Mouse (Mus musculus) spleen, adult 12 weeks (tissue): ENCODE results near the gene Elane.

Source experiments
- DNase-seq: peaks from one replicate; pipeline ENCODE4 v3.0.0; 2022; ENCODE audit warnings: low spot score

The Elane gene

DNA sequence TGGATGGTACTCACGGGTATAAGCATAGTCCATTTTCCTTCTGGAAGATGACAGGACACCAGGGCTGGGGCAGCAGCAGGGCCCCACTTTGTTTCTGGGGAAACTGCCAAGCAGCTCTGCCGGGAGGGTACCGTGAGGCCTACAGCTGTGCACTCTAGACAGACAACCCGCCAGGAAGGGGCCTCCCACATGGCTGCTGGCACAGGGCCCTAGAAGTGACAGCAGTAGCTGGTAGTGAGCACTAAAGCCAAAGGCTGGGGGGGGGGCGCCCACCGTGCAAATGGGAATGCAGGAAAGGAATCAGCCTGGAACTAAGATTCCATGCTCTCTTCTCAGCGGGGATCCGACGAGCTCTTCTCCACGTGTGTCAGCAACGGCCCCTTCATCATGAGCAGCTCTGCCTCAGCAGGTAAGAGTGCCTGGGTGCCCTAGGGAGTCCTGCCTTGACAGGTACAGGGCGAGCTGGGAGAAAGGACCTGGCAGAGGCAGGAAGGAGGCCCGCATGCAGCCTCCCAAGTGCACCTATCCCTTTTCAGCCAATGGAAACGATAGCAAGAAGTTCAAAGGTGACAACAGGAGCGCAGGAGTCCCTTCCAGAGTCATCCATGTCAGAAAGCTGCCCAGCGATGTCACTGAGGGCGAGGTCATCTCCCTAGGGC, 27.5 kb upstream of the Elane start:
- DNase-seq: no peak

DNA sequence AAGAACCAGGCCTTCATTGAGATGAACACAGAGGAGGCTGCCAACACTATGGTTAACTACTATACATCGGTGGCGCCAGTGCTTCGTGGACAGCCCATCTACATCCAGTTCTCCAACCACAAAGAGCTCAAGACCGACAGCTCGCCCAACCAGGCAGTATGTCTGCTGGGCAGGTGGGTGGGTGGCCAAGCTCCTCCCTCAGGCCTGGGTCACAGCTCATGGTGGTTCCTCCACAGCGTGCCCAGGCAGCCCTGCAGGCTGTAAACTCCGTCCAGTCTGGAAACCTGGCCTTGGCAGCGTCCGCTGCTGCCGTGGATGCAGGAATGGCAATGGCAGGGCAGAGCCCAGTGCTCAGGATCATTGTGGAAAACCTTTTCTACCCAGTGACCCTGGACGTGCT, 26.9 kb upstream of the Elane start:
- no peak for DNase-seq

DNA sequence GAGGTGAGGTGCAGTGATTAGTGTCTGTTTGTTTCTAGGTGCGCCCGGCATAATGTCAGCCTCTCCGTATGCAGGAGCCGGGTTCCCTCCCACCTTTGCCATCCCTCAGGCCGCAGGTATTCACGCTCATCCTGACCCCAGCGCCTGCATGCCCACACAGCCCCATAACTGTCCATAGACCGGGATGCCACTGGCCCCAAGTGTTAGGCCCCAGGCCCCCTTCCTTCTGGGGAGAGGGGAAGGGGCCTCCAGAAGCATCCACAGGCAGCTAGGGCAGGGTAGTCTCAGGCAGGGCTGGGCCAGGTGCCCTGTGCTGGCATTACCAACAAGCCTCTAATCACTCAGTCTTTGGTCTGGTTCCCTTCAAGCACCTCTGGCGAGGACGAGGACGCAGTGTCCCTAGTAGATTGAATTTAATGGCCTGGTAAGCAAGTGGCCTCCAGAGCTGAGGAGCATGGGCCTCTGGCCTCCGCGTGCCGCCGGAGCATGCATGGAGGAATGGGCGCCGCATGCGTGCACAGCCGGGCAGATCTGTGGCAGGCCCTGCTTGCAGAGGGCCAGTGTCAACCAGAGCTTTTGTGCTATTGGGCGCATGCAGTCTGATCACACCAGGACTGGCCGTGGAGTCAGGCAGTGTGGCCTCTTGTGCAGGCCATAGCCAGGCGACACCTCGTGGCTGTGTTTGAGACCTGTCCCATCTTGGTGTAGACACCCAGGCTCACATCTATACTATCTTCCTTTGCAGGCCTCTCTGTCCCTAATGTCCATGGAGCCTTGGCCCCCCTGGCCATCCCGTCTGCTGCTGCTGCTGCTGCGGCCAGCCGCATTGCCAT, 25.8 kb upstream of the Elane start:
- no peak for DNase-seq

DNA sequence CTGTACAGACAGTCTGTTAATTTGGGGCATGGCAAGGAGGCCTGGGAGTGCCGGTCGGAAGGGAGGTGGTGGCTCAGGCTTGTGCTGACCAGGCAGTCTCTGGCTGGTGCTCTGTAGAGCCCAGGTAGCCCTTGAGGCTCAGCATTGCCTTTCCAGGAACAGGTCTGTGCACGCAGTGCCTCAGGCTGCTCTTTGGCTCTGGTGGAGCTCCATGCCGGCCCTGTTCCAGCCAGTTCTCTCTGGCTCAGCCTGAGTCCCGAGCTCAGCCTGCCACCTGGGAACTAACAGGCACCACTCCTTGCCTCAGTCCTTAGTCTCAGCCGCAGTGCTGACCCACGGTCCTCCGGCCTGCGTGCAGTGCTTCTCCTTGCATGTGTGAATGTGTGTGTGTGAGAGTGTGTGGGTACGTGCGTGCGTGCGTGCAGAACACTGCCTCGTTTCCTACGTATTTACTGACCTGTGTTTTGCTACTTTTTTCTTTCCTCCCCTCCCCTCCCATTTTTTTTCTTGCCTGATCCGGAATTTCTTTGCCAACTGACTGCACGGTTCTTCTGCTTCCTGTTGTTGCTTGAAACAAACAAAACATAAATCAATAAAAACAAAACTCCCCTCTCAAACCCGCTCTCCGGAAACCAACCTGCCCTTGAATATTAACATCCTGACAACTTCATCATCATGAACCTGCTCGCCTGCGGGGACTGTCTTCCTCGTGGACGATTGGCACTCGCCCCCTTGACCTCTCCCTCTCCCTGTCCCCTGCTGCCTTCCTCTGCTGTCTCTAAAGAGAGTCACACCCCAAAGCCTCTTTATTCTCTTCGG, 24.6 kb upstream of the Elane start:
- no peak for DNase-seq

DNA sequence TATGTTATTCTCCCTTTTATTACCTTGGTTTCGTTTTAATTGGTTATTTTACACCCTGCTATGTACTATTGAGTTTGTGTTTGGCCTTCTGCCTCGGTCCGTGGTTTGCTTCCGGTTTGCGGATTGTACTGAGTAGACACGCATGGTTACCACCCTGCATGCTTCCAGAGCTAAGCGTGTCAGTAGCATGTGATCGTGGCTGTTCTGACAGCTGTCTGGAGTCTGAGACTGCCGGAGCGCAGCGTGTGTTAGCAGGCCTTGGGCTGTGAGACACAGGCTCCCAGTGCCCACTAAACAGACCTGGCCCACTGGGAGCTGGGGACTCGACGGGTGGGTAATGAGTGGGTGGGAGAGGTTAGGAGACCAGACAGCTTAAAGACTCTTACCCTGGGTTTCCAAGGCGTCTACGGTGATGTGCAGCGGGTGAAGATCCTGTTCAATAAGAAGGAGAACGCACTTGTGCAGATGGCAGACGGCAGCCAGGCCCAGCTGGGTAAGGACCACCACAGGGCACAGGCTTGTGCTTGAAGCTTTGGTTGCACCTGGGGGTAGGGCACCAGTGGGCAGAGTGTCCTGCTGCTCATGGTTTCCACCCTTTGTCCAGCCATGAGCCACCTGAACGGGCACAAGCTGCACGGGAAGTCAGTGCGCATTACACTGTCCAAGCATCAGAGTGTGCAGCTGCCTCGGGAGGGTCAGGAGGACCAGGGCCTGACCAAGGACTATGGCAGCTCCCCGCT, 23.8 kb upstream of the Elane start:
- DNase-seq: no peak

DNA sequence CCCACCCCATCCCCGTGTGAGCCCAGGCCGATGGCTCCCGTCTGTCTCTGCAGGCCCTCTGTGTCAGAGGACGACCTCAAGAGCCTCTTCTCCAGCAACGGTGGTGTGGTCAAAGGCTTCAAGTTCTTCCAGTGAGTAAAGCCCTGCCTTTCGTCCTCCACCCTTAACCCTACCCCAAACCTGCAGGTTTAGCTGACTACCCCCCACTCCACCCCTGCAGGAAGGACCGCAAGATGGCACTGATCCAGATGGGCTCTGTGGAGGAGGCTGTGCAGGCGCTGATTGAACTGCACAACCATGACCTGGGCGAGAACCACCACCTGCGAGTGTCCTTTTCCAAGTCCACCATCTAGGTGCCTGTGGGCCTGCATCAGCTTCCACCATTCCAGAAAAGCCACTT, 23.1 kb upstream of the Elane start:
- DNase-seq: no peak

DNA sequence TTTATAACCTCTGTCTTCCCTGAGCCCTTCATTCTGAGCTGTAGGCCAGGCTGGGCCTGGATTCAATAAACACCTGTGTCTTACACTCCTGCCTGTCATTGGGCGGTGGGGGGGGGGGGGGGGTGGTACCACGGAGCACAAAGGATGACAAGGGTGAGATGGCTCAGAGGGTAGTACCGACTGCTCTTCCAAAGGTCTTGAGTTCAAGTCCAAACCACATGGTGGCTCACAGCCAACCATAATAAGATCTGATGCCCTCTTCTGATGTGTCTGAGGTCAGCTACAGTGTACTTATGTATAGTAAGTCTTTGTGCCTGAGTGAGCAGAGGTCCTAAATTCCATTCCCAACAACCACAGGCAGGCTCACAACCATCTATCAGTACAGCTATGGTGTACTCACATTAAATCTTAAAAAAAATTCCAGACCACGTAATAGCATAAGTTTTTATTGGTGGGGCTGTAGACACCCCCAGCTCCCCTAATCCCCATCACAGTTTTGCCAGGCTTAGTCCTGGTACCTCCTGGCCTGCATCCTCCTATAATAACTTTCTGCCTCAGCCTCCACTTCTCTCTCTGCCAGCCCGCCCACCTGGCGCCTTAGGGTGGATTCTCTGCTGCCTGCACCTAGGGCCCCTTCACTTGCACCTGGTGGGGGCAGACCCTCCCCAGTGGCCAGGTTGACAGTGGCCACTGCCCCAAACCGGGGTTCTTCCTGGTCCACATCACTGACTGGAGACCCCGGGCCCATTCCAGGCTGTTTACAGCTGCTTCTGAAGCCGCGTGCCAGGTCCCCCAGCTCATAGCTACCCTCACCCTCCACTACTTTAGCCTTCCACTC, 21.5 kb upstream of the Elane start:
- no peak for DNase-seq

DNA sequence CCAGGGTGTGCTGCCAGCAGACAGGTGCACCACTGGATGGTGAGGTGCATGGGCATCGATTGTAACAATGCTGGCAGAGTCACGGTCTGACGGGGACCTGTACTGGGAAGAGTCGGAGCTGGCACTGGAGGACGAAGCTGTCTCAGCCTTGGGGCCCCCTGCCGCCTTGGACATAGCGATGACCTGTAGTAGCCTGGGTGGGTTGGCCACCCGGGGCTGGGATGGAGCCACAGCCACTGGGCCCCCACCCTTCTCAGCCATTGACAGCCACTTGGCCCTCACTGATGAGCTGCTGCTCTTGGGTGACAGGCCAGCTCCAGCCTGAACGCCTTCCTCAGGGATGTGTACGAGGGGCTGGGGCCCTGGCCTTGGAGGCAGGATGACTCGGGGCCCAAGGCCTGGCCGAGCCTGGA, 20.9 kb upstream of the Elane start:
- DNase-seq: no peak

DNA sequence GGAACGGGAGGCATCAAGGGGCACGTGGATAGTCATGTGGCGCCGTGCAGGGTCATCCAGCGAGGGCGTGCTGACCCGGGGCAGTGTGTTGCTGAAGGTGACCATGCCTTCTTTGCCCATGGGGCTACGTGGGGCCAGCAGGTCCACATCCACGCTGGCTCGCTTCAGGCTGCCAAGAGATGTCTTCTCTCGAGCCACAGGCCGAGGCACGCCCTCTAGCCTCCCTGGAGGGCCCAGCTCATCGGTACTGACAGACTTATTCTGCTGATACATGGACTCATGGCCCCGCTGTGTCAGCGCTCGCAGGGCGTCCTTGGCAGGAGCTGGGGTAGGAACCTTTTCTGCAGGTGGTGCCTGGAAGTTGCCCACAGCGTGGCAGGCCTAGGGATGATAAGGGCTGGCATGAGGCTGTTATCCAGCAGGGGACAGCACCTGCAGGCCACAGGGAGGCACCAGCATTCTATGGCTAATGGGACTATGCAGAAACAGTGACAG, 20.2 kb upstream of the Elane start:
- no peak for DNase-seq

DNA sequence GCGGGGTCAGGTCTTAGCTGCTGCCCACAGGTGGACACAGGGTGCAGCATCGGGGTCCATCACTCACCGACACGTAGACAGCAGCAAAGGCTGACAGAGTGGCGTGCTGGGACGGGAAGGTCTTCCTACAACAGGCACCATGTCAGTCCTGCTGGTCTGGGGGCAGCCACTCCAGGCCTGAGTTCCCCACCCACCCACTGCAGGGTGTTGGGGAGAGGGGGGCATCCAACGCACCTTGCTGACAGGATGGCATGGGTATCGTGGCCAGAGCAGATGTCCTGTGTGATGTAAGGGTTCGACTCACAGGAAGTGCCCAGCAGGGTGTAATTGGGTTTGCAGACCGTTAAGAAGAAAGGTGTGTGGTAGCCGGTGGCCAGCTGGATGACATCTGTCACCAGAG, 19.4 kb upstream of the Elane start:
- DNase-seq: no peak

DNA sequence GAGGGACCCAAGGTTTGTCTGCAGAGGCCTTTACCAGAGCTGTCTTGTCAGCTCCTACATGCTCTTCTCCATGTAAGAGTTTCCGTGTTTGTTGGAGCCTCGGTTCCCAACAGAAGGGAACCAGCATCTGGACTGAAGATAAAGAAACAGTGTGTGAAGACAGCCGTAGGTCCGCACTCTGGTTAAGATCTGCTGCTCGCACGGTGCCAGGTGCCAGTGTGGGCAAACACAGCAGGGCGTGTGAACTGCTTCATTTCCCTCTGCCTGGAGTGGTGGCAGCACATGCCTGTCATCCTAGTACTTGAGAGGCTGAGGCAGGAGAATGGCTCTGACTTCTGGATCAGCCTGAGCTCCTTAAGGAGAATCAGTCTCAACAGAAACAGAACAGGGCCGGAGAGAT, 14.2 kb upstream of the Elane start:
- no peak for DNase-seq

DNA sequence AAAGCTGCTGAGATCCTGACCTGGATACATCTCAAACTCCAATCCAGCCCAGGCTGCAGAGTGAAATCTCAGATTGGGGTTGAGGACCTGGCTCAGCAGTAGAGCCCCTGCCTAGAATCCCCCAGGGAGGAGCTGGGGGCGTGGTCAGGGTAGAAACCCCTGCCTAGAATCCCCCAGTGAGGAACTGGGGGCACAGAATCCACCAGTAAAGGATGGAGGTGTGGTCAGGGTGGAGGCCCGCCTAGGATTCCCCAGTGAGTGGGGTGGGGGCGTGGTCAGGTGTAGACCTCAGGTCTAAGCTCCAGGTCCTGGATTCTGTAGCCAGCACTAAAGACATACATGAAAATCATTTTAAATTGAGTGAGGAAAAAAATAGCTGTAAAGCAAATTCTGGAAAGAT, 13.2 kb upstream of the Elane start:
- DNase-seq: no peak

DNA sequence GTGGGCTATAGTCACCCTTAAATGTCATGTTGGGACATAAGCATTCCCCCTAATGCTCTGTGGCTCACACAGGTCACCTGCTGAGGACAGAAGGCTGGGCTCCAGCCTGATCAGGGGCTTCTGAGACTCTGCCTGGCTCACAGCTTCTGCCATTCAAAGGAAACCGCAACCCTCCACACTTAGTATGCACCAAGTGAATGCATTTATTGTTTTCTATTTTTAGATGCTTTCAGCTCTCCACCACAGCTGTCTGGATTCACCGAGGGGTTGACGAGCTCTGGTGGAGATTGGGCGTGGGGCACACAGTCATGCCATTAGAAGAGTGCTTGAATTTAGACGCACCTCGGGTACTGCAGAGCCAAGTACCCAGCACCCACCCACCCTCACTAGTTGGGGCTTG, 12.7 kb upstream of the Elane start:
- DNase-seq: no peak

DNA sequence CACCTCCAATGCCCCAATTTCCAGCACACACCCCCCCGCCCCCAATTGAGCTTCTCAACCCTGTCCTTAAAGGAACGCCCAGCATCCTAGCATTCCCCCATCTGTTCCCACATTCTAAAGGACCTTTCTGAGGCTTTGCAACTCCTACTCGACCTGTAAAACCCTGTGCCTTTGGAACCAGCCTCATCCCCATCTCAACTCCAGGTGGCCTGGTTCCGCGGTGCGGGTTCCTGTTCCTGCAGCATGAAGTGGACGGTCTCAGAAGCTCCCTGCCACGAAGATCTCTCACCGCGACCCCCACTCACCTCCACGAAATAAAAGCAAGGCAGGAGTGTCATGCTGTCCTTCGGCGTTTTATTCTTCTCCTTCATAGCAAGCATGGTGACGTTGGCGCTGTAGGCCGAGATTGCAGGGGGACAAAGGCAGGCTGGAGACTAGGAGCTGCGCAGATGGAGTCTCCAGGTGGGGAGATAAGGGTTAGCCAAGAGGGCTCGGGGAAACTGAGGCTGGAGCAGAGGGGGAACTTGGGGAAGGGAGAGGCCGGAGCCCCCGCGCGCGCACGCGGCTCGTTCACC, 12.2 kb upstream of the Elane start:
- DNase-seq: no peak

DNA sequence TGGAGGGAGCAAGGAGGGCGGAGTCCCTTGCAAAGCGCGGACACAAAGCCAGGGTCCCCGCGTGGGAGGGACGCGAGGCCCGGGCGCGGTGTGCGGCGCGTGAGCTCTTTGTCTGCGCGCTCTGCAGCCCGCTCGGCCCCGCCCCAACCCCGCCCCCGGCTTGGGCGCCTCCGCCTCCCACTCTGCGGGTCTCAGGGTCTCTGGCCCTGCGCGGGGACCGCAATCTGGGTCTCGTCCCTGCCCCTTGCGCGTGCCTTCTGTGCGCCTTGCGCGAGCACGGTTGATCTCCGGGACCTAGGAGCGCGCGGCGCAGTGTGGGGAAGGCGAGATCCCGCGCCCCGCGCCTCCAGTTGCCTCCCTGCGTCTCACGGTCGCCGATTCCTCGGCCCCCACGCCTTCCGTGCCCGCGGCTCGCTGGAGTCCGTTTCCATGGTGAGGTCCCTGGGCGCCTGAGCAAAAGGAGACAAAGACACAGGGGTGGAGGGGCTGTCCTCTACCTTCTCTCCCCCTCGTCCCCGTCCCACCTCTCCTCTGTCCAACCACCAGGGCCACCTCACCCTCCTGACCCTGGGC, 11.7 kb upstream of the Elane start, which contains the start of the genes Prtn3 and Plppr3:
Gene Prtn3 (plus strand): TSS at position 187 of the 573 bp plus-strand sequence.
Gene Plppr3 (minus strand): TSS at position 345 of the 573 bp plus-strand sequence.
- no peak for DNase-seq

DNA sequence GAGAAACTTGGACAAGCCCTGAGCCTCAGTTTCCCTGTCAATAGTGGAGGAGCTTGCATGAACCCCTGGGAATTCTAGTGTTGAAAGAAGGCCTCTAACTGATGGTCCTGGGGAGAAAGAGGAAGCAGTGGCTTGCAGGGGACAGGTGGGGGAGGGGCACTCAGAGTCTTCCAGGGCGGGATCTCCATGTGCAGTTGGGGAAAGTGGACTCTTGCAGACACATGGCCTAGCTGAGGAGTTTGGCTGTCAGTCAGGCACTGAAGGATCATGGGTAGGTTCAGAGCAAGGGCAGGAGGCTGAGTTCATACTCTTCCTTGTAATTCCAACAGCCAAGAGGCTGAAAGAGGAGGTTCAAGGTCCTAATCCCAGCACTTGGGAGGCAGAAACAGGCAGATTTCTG, 8.9 kb upstream of the Elane start:
- DNase-seq: no peak

DNA sequence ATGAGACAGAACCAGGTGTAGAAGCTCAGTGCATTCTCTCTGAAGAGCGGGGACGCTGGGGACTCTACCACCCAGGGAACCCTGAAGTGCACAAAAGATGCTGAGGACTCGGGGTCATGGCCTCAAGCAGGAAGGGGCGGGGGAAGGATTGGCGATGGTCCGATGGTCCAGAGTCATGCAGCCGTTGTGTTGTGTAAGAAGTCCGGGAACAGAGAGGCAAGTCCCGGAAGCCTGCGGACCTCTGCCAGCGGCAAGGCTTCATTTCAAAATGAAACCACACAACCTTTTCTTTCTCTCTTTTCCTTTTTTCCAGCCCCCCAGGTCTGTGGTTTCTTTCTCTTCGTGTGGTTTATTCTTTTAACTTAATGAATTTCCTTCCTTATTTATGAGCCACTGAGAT, 8.3 kb upstream of the Elane start:
- DNase-seq: no peak

DNA sequence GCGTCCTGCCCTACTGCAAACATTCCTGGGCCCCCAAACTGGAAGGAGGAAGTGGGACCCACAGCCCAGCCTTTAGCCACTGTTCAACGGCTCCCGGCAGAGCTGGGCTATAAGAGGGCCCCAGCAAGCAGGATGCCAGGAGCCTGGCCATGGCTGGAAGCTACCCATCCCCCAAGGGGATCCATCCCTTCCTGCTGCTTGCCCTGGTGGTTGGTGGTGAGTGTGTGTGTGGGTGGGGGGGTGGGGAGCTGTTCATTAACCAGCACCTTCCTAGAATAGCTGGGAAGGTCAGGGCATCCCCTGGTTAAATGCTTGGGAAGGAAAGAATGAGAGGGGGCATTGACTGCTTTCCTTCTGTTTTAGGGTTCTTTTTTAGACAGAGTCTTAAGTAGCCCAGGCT, 6.5 kb upstream of the Elane start:
- DNase-seq: no peak

DNA sequence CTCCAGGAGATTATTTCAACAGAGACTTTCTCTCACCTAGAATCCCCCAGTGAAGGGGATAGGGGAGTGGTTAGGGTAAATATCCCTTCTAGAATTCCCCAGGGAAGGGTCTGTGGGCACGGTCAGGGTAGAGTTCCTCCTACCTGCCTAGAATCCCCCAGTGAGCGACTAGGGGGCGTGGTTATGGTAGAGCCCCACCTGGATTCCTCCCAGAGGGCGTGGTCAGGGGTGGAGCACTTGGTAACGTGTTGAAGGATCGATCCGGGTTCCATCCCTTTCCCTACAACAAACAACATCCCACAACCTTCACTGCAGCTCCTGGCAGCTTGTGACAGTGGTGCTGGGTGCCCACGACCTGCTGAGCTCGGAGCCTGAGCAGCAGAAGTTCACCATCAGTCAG, 5.3 kb upstream of the Elane start:
- no peak for DNase-seq

DNA sequence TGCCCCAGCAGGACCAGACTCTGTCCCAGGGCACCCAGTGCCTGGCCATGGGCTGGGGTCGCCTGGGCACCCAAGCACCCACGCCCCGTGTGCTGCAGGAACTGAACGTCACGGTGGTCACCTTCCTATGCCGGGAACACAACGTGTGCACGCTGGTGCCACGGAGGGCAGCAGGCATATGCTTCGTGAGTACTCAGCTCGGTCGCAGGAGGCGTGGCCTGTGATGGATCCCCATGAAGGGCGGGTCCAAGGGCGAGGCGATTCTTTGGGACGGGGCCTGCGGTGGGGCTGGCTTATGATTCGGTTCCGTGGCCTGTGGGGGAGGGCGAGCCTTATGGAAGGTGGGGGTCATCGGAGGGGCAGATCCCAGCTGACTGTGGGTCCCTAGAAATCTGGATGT, 4.1 kb upstream of the Elane start:
- no peak for DNase-seq
